Comparison of ENCODE assay signal across 12 mouse cellular contexts in genomic region chr6:121322381-121323110, GRCm38 (mm10). TPM values are rescaled to one million over a fixed set of nuclear protein-coding genes. Genes with fewer than 3 reads are reported as not detected.
"Had no signal": no experiment of that assay in that cellular context is flagged by ENCODE, and none has a peak within 500 bp of the region (broad histone marks: within the 10 kb centered on the region; RNA-seq: fewer than 3 reads in every experiment).

No protein-coding gene starts in this region.

- H3K4me3 ChIP-seq: left cerebral cortex, adult 2 months; limb, embryonic 10.5 days; liver, embryonic 15.5 days; midbrain, embryonic 13.5 days; stomach, embryonic 15.5 days had no signal

- DNase-seq: lung, adult 2 months; lung, postnatal 36 days; thymus, adult 2 months; thymus, postnatal 25 days had no signal

- H3K27me3 ChIP-seq: liver, embryonic 15.5 days; midbrain, embryonic 13.5 days; stomach, embryonic 15.5 days had no signal

- H3K36me3 ChIP-seq: limb, embryonic 10.5 days; liver, embryonic 15.5 days; midbrain, embryonic 13.5 days; stomach, embryonic 15.5 days had no signal

- H3K4me1 ChIP-seq: liver, embryonic 15.5 days; midbrain, embryonic 13.5 days; stomach, embryonic 15.5 days had no signal

- H3K27ac ChIP-seq: left cerebral cortex, adult 2 months; limb, embryonic 10.5 days; liver, embryonic 15.5 days; midbrain, embryonic 13.5 days; stomach, embryonic 15.5 days had no signal

- ATAC-seq: inflammation-experienced regulatory T-cells, adult 6 months; lung, postnatal 0 days; midbrain, embryonic 13.5 days had no signal

- H3K9me3 ChIP-seq: limb, embryonic 10.5 days; liver, embryonic 15.5 days; midbrain, embryonic 13.5 days; stomach, embryonic 15.5 days had no signal

RNA-seq across cellular contexts. Expression of gene Slc6a12, which starts 20.3 kb away (rescaled TPM):
- polyA plus RNA-seq: inflammation-experienced regulatory T-cells, adult 6 months; lung, postnatal 0 days; neural tube, embryonic 14.5 days had no signal
